Mouse (Mus musculus) small intestine, adult 2 months (tissue): ENCODE results near the gene Pou2f3.

Experiments used
- CTCF ChIP-seq: fragments of 200-500 bp; IDR thresholded peaks from 2 replicates; pipeline ENCODE4 v1.5.1; 2012; ENCODE audit warnings: low read depth, mild to moderate bottlenecking, control low read depth, inconsistent platforms, low read length, moderate library complexity, mixed read lengths; ENCODE audit not compliant: insufficient replicate concordance, insufficient read length; ENCODE audit errors: extremely low read depth
- POLR2A ChIP-seq: fragments of 200-500 bp; IDR thresholded peaks from 2 replicates; pipeline ENCODE4 v1.6.1; 2012; ENCODE audit warnings: low read depth, mild to moderate bottlenecking, control low read depth, inconsistent platforms, low read length, moderate library complexity

- no peak for TF ChIP-seq CTCF
- no peak for TF ChIP-seq POLR2A
Measured at GRCm38 (mm10) chr9:43150075-43150474, 60.1 kb downstream of the Pou2f3 start.
